Mouse (Mus musculus) embryo, embryonic 9.5 days (tissue): ENCODE results near the gene Comt.

Source experiments
- DNase-seq: peaks from one replicate; pipeline ENCODE4 v3.0.0-alpha.2; 2017; ENCODE audit errors: extremely low spot score

Gene Comt

GRCm38 (mm10) chr16:18433341-18433920 lies 6.8 kb upstream of the Comt start:
- DNase-seq: no peak

GRCm38 (mm10) chr16:18430641-18431212 lies 4.1 kb upstream of the Comt start:
- DNase-seq: no peak

DNA sequence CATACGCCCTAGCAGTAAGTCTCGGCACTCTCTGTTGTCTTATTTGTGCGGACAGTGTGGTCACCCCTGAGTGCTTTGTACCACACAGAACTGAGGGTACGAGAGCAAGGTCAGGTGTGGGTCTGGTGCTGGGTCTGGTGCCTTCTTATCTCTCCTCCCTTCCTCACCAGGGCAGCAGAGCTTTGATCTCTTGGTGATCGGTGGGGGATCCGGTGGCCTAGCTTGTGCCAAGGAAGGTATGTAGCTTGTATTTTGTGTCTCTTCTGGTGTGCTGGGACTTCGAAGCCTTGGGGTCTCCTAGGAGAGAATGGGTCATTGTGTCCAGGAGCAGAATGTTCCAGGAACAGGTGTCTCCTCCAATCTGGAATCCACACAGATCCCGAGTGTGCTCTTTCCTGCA lies 3.0 kb upstream of the Comt start:
- DNase-seq: no peak

DNA sequence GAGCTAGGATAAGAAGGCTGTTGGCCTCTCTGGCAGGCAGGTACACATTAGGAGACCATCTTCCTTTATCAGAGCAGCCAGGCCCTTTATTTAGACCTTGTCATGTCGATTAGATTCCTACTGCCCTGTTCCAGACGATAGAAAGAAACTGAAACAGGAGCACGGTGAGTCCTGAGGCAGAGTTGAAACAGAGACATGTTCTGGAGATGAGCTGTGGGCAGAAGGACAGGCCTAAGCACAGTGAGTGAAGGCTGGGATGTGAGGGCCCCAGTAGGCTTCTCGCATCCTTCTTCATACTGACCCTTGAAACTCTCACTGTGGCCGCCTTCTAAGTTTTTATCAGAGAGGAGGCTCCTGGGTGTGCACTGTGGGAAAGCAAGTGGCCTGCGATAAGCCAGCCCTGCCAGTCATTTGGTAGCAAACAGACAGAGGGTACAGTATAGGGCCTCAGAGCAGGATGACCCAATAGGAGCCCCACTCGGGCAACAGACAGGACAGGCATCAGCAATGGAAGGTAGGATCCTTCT lies 1.9 kb upstream of the Comt start:
- DNase-seq: no peak

GRCm38 (mm10) chr16:18428011-18428515 lies 1.4 kb upstream of the Comt start:
- DNase-seq: no peak

DNA sequence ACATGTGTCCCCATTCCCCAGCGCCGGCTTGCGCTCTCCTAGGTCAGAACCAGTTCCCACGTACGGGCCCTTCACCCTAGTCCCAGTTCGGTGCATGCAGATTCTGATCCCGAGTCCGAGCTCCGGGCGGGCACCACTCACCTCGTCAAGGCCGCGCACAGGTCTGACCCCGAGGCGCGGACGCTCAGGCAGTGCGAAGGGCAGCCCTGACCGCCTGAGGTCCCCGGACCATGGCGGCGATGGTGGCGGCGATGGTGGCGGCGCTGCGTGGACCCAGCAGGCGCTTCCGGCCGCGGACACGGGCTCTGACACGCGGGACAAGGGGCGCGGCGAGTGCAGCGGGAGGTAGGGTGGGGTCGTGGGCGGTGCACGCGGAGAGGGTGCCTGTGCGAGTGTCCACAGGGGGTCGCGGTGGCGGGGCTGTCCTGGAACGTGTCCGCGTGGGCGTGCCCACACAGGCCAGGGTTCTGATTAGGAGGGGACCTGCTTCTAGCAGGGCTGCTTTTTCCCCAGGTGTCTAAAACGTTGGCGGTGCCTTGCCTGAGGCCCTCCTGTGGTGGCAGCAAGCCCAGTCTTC lies 349 bp downstream of the Comt start, which contains the start of gene Txnrd2:
Gene Txnrd2, plus strand, starts transcription at position 170 of the 577 bp plus-strand sequence.
- DNase-seq: peak; percentile 82

DNA sequence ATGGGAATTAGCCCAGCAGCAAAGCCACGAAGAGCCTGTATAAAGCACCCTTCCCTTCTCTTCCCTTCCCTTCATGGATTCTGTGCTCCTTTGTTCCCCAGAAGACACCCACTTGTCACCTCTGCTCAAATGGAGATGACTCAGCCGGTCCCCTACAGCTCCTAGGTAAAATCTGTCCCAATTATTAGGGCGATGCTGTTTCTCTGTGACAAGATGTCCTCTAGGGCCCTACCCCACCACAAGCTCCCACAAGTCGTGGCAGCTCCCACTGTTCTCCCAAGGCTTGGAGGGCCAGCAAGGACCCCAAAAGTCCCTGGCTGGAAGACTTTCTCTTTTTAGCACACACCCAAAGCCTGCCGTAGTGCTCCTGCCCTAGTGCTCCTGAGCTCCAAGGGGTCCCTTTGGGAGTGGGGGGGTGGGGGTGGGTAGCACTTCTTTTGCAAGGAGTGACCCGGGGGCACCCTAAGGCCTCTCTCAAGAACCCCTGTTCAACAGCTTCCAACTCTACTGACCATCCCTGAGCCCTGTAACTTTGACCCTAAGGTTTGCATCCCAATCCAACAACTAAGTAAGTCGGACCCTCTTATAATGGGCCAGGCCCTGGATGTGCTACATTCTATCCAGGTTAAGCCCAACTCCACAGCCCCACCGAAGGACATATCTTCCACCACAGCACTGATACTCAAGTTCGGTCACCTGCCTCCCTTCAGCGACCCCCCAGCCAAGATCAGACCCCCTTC lies 1.0 kb downstream of the Comt start:
- DNase-seq: no peak

DNA sequence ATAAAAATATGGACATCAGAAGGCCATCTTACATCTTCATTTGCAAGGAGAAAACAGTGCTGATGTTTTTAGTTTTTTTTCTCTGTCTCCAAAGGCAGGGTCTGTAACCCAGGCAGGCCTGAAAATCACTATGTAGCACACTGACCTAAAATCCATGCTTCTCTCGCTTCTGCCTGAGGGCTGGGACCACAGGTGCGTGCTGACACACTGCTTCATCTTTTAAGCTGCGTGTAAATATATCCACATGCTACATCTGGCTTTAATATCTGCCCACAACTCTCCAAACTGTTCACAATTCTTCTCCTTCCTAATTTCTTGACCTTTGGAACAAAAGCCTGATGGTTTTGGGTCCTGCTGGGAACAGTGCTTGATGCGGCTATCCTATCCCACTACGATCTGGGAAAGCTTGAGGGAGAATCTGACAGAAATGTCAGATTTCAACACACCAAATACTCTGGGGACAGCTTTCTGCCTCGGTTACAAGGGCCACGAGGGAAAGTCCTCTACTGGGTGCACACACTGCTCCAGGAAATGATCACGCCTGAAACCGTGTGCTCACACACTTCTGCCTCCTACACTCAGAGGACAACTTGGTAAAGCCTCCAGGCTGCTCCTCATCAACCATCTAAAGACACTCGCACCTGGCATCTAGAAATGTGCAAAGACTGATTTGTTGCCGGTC lies 2.1 kb downstream of the Comt start:
- no peak for DNase-seq

- DNase-seq: no peak
These were observed 2.8 kb downstream of the Comt start for GRCm38 (mm10) chr16:18423915-18424265.

DNA sequence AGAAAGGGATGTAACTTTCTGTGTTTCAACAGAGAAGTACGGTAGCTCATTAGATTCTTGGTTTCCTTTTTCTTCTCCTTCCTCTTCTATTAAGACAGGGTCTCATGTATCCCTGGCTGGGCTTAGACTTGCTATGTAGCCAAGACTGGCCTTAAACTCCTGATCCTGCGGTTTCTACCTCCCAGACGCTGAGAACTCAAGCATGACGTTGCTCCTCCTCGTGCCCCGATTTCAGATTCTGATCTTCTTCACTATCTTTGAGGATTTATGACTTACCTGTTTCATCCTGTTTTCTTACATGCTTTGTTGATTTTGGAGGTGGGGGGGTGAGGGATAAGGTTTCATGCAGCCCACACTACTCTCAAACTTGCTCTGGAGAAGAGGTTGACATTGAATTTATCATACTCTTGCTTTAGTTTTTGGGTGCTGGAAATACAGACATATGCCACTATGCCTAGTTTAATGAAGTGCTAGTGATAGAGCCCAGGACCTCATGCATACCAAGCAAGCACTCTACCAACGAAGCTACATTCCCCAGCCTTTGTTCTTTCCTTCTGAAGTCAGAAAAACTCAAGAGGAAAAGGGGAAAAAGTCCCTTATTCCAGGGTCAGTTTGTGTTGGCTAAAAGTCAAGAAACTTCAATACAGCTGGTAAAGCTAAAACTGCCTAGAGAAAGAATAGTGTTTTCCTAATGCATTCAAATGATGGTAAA lies 3.3 kb downstream of the Comt start:
- DNase-seq: no peak

GRCm38 (mm10) chr16:18420571-18420970 lies 6.1 kb downstream of the Comt start:
- no peak for DNase-seq

DNA sequence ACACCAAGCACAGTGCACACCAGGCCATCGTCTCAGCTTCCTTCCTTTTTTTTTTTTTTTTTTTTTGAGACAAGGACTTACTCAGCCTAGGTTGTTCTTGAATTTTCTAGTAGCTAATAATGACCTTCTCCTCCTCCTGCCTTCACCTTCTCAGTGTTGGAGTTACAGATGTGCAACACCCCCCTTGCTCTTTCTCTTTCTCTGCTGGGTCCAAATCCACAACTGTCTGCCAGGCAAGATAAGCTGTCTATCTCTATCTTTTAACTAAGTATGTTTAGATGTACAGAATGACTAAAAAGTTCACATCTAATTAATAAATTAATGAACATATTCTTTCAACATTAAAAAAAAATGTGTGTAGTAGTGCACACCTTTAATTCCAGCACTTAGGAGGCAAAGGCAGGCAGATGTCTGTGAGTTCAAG lies 7.0 kb downstream of the Comt start:
- no peak for DNase-seq

GRCm38 (mm10) chr16:18418756-18419602 lies 7.7 kb downstream of the Comt start:
- no peak for DNase-seq

DNA sequence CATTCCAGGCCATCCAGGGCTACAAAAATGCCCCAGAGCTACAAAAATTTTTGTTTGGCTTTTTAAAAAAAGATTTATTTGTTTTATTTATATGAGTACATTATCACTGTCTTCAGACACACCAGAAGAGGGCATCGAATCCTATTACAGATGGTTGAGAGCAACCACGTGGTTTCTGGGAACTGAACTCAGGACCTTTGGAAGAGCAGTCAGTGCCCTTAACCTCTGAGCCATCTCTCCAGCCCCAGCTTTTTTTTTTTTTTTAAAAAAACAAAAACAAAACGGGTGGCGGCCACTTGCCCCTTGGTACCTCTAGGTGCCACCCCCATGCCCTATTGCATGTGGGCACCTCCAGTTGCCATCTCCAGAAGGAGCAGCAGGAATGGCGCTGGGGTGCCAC lies 9.2 kb downstream of the Comt start:
- no peak for DNase-seq

- DNase-seq: no peak
These were observed 9.8 kb downstream of the Comt start for GRCm38 (mm10) chr16:18416837-18417236.

DNA sequence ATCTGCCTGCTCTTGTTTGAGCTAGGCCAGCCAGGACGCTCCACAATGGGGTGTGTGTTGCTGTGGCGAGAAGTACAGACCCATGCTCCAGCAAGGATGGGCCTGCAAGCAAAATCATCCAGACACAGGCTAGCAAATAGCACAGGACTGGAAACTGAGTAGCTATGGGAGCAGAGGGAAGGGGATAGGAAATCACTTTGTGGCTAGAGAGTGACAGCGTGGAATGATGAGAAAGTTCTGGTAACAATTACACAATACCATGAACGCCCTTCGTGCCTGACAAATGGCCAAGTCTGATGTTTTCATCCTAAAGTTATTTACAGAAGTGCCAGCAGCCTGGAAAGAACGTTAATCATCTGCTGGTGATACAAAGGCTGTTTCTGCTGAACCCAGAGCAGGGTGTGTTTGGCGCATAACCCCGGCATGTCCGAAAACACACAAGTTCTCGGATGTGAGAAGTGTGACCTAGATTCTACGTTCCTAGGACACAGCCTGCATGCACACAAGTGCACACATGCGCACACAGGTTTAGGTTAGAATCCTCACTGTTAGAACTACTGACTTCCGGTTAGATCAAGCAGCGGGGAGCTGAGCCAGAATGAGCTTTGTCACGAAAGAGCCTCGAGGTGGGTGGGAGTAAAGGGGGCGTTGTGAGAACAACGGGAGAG lies 10.4 kb downstream of the Comt start:
- DNase-seq: no peak

- DNase-seq: no peak
These were observed 13.4 kb downstream of the Comt start for GRCm38 (mm10) chr16:18413032-18413816.

GRCm38 (mm10) chr16:18411802-18412476 lies 14.7 kb downstream of the Comt start:
- DNase-seq: no peak
